Mouse (Mus musculus): ENCODE measurements around the gene Arhgap6. TPM values are rescaled to one million over a fixed set of nuclear protein-coding genes. Genes with fewer than 3 reads are reported as not detected.

The Arhgap6 gene
- polyA plus RNA-seq, 1 experiment, result 1.2 TPM

GRCm38 (mm10) chrX:169110031-169110430 is 315.1 kb downstream of the Arhgap6 start:
- no peaks in the 10 kb centered on the region; the same call in 1 of the 2 replicates for H3K4me1 ChIP-seq (ENCODE audit: control insufficient read depth, insufficient read depth, insufficient read length, low read length)
- no peaks in the 10 kb centered on the region for H3K27me3 ChIP-seq (ENCODE audit: control insufficient read depth, insufficient read depth, low read length)
- 77% methylated on average over 3 of the region's 3 CpGs for WGBS
- H3K36me3 ChIP-seq (ENCODE audit: control insufficient read depth, insufficient read depth, low read length), result no peaks in the 10 kb centered on the region
- TF ChIP-seq CTCF (IDR thresholded peaks at IDR 0.05; ENCODE audit: extremely low read depth, insufficient read length, insufficient replicate concordance, low read depth, low read length), result no peak
- no peak for TF ChIP-seq POLR2A (IDR thresholded peaks at IDR 0.05; ENCODE audit: low read depth, low read length)
- H3K4me3 ChIP-seq (ENCODE audit: low read depth, low read length), result no peak overlapping the region
- H3K27ac ChIP-seq (ENCODE audit: insufficient read depth, low read depth, low read length), result no peak overlapping the region

GRCm38 (mm10) chrX:169112662-169113061 is 317.8 kb downstream of the Arhgap6 start:
- Histone ChIP-seq H3K4me1 (ENCODE audit: control insufficient read depth, insufficient read depth, insufficient read length, low read length) (no peaks in the 10 kb centered on the region), H3K27ac (ENCODE audit: insufficient read depth, low read depth, low read length) (no peak overlapping the region), H3K27me3 (ENCODE audit: control insufficient read depth, insufficient read depth, low read length) (no peaks in the 10 kb centered on the region), H3K4me3 (ENCODE audit: low read depth, low read length) (no peak overlapping the region), H3K36me3 (ENCODE audit: control insufficient read depth, insufficient read depth, low read length) (no peaks in the 10 kb centered on the region)
- 68% methylated on average over 4 of the region's 4 CpGs for WGBS
- no peak for TF ChIP-seq CTCF (IDR thresholded peaks at IDR 0.05; ENCODE audit: extremely low read depth, insufficient read length, insufficient replicate concordance, low read depth, low read length)

GRCm38 (mm10) chrX:169123115-169123772 is 328.3 kb downstream of the Arhgap6 start:
- TF ChIP-seq CTCF (IDR thresholded peaks at IDR 0.05; ENCODE audit: extremely low read depth, insufficient read length, insufficient replicate concordance, low read depth, low read length) (no peak), POLR2A (IDR thresholded peaks at IDR 0.05; ENCODE audit: low read depth, low read length) (no peak)
- no peaks in the 10 kb centered on the region for H3K4me1 ChIP-seq (ENCODE audit: control insufficient read depth, insufficient read depth, insufficient read length, low read length)
- no peak overlapping the region for H3K27ac ChIP-seq (ENCODE audit: insufficient read depth, low read depth, low read length)
- H3K36me3 ChIP-seq (ENCODE audit: control insufficient read depth, insufficient read depth, low read length), result no peaks in the 10 kb centered on the region
- H3K4me3 ChIP-seq (ENCODE audit: low read depth, low read length), result no peak overlapping the region
- WGBS, result 59% methylated on average over 4 of the region's 4 CpGs
- H3K27me3 ChIP-seq (ENCODE audit: control insufficient read depth, insufficient read depth, low read length), result no peaks in the 10 kb centered on the region

- H3K36me3 ChIP-seq (ENCODE audit: control insufficient read depth, insufficient read depth, low read length), result no peaks in the 10 kb centered on the region
- H3K4me3 ChIP-seq (ENCODE audit: low read depth, low read length), result no peak overlapping the region
- WGBS, result 59% methylated on average over 3 of the region's 3 CpGs
- H3K4me1 ChIP-seq (ENCODE audit: control insufficient read depth, insufficient read depth, insufficient read length, low read length), result no peaks in the 10 kb centered on the region
- TF ChIP-seq POLR2A (IDR thresholded peaks at IDR 0.05; ENCODE audit: low read depth, low read length) (no peak), CTCF (IDR thresholded peaks at IDR 0.05; ENCODE audit: extremely low read depth, insufficient read length, insufficient replicate concordance, low read depth, low read length) (no peak)
- H3K27ac ChIP-seq (ENCODE audit: insufficient read depth, low read depth, low read length), result no peak overlapping the region
- no peaks in the 10 kb centered on the region for H3K27me3 ChIP-seq (ENCODE audit: control insufficient read depth, insufficient read depth, low read length)
These were observed 328.9 kb downstream of the Arhgap6 start for GRCm38 (mm10) chrX:169123773-169124151.

- no peak overlapping the region for H3K4me3 ChIP-seq (ENCODE audit: low read depth, low read length)
- H3K36me3 ChIP-seq (ENCODE audit: control insufficient read depth, insufficient read depth, low read length), result no peaks in the 10 kb centered on the region
- TF ChIP-seq CTCF (IDR thresholded peaks at IDR 0.05; ENCODE audit: extremely low read depth, insufficient read length, insufficient replicate concordance, low read depth, low read length) (no peak), POLR2A (IDR thresholded peaks at IDR 0.05; ENCODE audit: low read depth, low read length) (no peak)
- H3K27ac ChIP-seq (ENCODE audit: insufficient read depth, low read depth, low read length), result no peak overlapping the region
- no peaks in the 10 kb centered on the region for H3K4me1 ChIP-seq (ENCODE audit: control insufficient read depth, insufficient read depth, insufficient read length, low read length)
- H3K27me3 ChIP-seq (ENCODE audit: control insufficient read depth, insufficient read depth, low read length), result no peaks in the 10 kb centered on the region
- 84% methylated on average over 7 of the region's 7 CpGs for WGBS
These were observed 344.9 kb downstream of the Arhgap6 start for GRCm38 (mm10) chrX:169139758-169140157.

- H3K27me3 ChIP-seq (ENCODE audit: control insufficient read depth, insufficient read depth, low read length), result no peaks in the 10 kb centered on the region
- H3K27ac ChIP-seq (ENCODE audit: insufficient read depth, low read depth, low read length), result no peak overlapping the region
- TF ChIP-seq POLR2A (IDR thresholded peaks at IDR 0.05; ENCODE audit: low read depth, low read length) (no peak), CTCF (IDR thresholded peaks at IDR 0.05; ENCODE audit: extremely low read depth, insufficient read length, insufficient replicate concordance, low read depth, low read length) (no peak)
- H3K4me3 ChIP-seq (ENCODE audit: low read depth, low read length), result no peak overlapping the region
- no peaks in the 10 kb centered on the region for H3K4me1 ChIP-seq (ENCODE audit: control insufficient read depth, insufficient read depth, insufficient read length, low read length)
- H3K36me3 ChIP-seq (ENCODE audit: control insufficient read depth, insufficient read depth, low read length), result no peaks in the 10 kb centered on the region
- WGBS, result 89% methylated on average over 9 of the region's 9 CpGs
These were observed 345.6 kb downstream of the Arhgap6 start for GRCm38 (mm10) chrX:169140467-169140866.

GRCm38 (mm10) chrX:169153805-169154204 is 358.9 kb downstream of the Arhgap6 start:
- TF ChIP-seq POLR2A (IDR thresholded peaks at IDR 0.05; ENCODE audit: low read depth, low read length) (no peak), CTCF (IDR thresholded peaks at IDR 0.05; ENCODE audit: extremely low read depth, insufficient read length, insufficient replicate concordance, low read depth, low read length) (no peak)
- Histone ChIP-seq H3K4me1 (ENCODE audit: control insufficient read depth, insufficient read depth, insufficient read length, low read length) (no peaks in the 10 kb centered on the region), H3K27me3 (ENCODE audit: control insufficient read depth, insufficient read depth, low read length) (no peaks in the 10 kb centered on the region), H3K4me3 (ENCODE audit: low read depth, low read length) (no peak overlapping the region), H3K36me3 (ENCODE audit: control insufficient read depth, insufficient read depth, low read length) (no peaks in the 10 kb centered on the region), H3K27ac (ENCODE audit: insufficient read depth, low read depth, low read length) (no peak overlapping the region)

Data from small intestine, adult 2 months (tissue).